Mouse (Mus musculus) olfactory bulb, adult 2 months (tissue): Measurements from ENCODE around the gene Top3b.

Experiments
- CTCF ChIP-seq: fragments of 200-500 bp; IDR thresholded peaks from 2 replicates; pipeline ENCODE4 v1.5.1; 2012; ENCODE audit warnings: low read depth, mild to moderate bottlenecking, low read length, moderate library complexity; ENCODE audit not compliant: insufficient read depth
- POLR2A ChIP-seq: fragments of 200-500 bp; IDR thresholded peaks from 2 replicates; pipeline ENCODE4 v1.6.1; 2012; ENCODE audit warnings: mild to moderate bottlenecking, low read depth, low read length, moderate library complexity; ENCODE audit not compliant: insufficient read depth

- TF ChIP-seq CTCF = no peak
- no peak for TF ChIP-seq POLR2A
These were observed 48.0 kb downstream of the Top3b start for GRCm38 (mm10) chr16:16918441-16919117.
